Mouse (Mus musculus) forebrain, embryonic 14.5 days (tissue): ENCODE measurements around the gene Ltbp1. TPM values are rescaled to one million over a fixed set of nuclear protein-coding genes. Genes with fewer than 3 reads are reported as not detected.

Source experiments
- ATAC-seq: fragments of 200-750 bp; cut with Nextera tagmentation; 2 replicates; pipeline ENCODE4 v1.8.0; 2017; ENCODE audit warnings: mild to moderate bottlenecking, moderate library complexity
- DNase-seq: peaks from one replicate; pipeline ENCODE4 v3.0.0-alpha.2; 2015; ENCODE audit warnings: low spot score
- H3K27ac ChIP-seq: fragments of 300-500 bp; sonication (generic); 2 replicates; pipeline ENCODE4 v1.5.1; 2014; ENCODE audit warnings: low read depth, mild to moderate bottlenecking, control low read depth, low read length, moderate library complexity
- H3K27me3 ChIP-seq: fragments of 300-500 bp; sonication (generic); replicated peaks from 2 replicates; pipeline ENCODE4 v1.6.1; 2014; ENCODE audit warnings: low read length, control low read depth, mixed read lengths; ENCODE audit not compliant: control insufficient read depth, insufficient read depth
- H3K36me3 ChIP-seq: fragments of 300-500 bp; sonication (generic); 2 replicates; pipeline ENCODE4 v1.6.1; 2014; ENCODE audit warnings: low read length, control low read depth; ENCODE audit not compliant: control insufficient read depth, insufficient read depth
- H3K4me1 ChIP-seq: fragments of 300-500 bp; sonication (generic); 2 replicates; pipeline ENCODE4 v1.6.1; 2014; ENCODE audit warnings: antibody characterized with exemption, low read length, control low read depth; ENCODE audit not compliant: control insufficient read depth, insufficient read depth
- H3K4me2 ChIP-seq: fragments of 300-500 bp; sonication (generic); 2 replicates; pipeline ENCODE4 v1.6.1; 2014; ENCODE audit warnings: mild to moderate bottlenecking, control low read depth, low read length
- H3K4me3 ChIP-seq: fragments of 300-500 bp; sonication (generic); 2 replicates; pipeline ENCODE4 v1.5.1; 2014; ENCODE audit warnings: low read depth, low read length, control low read depth
- H3K9ac ChIP-seq: fragments of 300-500 bp; sonication (generic); 2 replicates; pipeline ENCODE4 v1.6.1; 2014; ENCODE audit warnings: mild to moderate bottlenecking, low read length, control low read depth, moderate library complexity
- H3K9me3 ChIP-seq: fragments of 300-500 bp; sonication (generic); replicated peaks from 2 replicates; pipeline ENCODE4 v1.6.1; 2016; ENCODE audit warnings: low read length, control low read depth, mixed read lengths; ENCODE audit not compliant: control insufficient read depth
- WGBS: fragments of 180-500 bp; shearing (Covaris S2); extraction: QIAGEN DNeasy Blood & Tissue Kit; methylation state at CpG from one replicate; pipeline ENCODE4 v1.1.7; 2014; 5-methylcytosine and 5-hydroxymethylcytosine counted together
- polyA plus RNA-seq: library from polyadenylated mRNA; unstranded; fragments of >200 nt; fragmentation: Nextera tagmentation; extraction: Ambion mirVana; gene quantifications from 2 replicates; pipeline ENCODE4 v1.2.1, GENCODE M21; 2014

The Ltbp1 gene
- polyA plus RNA-seq, 1 experiment from 2014 or later, result 4.5 TPM

DNA sequence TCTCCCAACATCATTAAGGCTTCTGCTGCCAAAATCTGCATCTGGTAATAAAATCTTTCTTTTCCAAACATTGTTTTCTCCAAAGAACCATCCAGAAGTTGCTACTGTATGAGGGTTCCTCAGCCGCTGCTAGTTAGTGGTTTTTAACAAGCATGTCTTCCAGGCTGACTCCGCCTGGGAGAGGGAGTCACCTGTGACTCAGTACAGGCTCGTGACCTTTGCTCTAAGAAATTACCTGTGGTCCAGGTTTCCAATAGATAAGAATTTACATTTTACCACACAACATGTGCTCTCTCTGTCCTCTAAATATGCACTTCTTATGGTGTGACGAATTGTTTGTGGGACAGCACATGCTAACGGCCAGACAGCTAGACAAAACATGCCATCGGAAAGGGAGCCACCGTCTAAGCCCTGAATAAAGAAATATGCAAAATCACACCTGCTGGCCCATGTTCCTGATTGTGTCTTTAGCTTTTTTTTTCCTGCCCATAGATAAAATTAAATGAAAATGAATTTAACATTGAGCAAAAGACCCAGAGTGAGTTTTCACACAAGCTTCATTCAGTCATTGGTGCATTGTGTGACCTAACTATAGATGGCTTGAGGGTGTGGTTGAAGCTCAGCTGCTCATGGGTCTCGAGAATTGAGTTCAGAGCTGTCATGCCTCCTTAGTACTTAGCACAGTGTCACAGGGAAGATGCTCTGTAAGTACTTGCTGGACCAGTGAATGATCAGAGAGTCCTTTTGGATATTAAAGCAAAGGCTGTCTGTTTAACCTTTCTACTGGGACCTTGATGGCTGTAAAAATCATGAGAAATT lies 29.0 kb upstream of the Ltbp1 start:
- H3K4me1 ChIP-seq, result no peaks in the 10 kb centered on the region
- H3K36me3 ChIP-seq, result no peaks in the 10 kb centered on the region
- no peak overlapping the region for H3K9ac ChIP-seq
- H3K4me3 ChIP-seq, result no peak overlapping the region
- no peaks in the 10 kb centered on the region for H3K27me3 ChIP-seq
- ATAC-seq (peak; percentile 64; the same call in 1 of the 2 replicates), DNase-seq (peak; percentile 22)
- 56% methylated on average over 8 of the region's 8 CpGs for WGBS
- H3K4me2 ChIP-seq, result no peak overlapping the region
- no peaks in the 10 kb centered on the region for H3K9me3 ChIP-seq
- H3K27ac ChIP-seq, result no peak overlapping the region

DNA sequence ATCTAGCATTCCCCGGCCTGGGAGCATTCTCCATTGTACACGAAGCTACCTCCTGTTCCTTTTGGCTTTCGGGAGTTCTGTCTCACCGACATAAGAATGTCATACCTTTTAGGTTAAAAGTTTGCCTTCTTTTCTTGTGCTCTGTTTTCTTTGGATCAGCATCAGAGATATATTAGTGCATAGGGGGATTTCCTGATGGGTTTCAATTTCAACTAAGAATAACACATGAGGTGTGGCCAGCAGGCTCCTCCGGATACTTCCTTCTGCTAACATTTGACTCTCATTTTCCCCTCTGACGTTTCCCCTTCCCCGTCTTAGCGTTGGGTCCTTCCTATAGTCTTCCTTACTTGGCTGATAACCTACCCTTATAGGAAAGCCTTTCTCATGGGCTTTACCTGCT lies 25.6 kb upstream of the Ltbp1 start:
- WGBS, result 92% methylated on average over 8 of the region's 8 CpGs
- Histone ChIP-seq H3K4me2 (no peak overlapping the region), H3K36me3 (no peaks in the 10 kb centered on the region), H3K4me1 (no peaks in the 10 kb centered on the region), H3K9me3 (no peaks in the 10 kb centered on the region), H3K4me3 (no peak overlapping the region), H3K9ac (no peak overlapping the region), H3K27ac (no peak overlapping the region), H3K27me3 (no peaks in the 10 kb centered on the region)
- no peak for DNase-seq
- no peak for ATAC-seq

GRCm38 (mm10) chr17:74981703-74982102 lies 23.7 kb upstream of the Ltbp1 start:
- H3K9me3 ChIP-seq, result no peaks in the 10 kb centered on the region
- 86% methylated on average over 5 of the region's 5 CpGs for WGBS
- H3K27ac ChIP-seq, result no peak overlapping the region
- H3K27me3 ChIP-seq, result no peaks in the 10 kb centered on the region
- no peak for ATAC-seq
- DNase-seq, result no peak
- no peak overlapping the region for H3K9ac ChIP-seq
- H3K4me1 ChIP-seq, result no peaks in the 10 kb centered on the region
- H3K4me3 ChIP-seq, result no peak overlapping the region
- H3K36me3 ChIP-seq, result no peaks in the 10 kb centered on the region
- no peak overlapping the region for H3K4me2 ChIP-seq

DNA sequence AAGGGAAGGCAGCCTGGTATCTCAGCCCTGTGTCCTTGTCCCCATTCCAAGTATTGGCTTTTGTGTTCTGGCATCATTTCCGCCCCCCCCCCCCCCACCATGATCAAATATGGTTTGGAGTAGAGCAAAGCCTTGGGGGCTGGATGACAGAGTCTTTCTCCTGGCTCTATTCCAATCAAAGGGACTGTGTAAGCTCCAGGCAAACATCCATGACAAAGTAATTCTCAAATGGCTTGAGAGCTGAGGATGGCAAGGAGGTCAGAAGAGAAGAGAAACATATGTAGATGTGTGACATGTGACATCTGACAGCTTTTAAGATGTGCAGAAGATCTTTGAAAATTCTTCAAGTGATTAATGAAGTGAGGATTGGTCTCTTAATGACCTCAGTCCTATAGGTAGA lies 22.5 kb upstream of the Ltbp1 start:
- Histone ChIP-seq H3K36me3 (no peaks in the 10 kb centered on the region), H3K27ac (no peak overlapping the region), H3K9ac (no peak overlapping the region), H3K9me3 (no peaks in the 10 kb centered on the region), H3K27me3 (no peaks in the 10 kb centered on the region), H3K4me3 (no peak overlapping the region), H3K4me1 (no peaks in the 10 kb centered on the region), H3K4me2 (no peak overlapping the region)
- ATAC-seq (no peak), DNase-seq (no peak)
- 82% methylated on average over 1 of the region's 1 CpGs for WGBS

- DNase-seq (no peak), ATAC-seq (no peak)
- Histone ChIP-seq H3K27me3 (no peaks in the 10 kb centered on the region), H3K4me1 (no peaks in the 10 kb centered on the region), H3K9ac (no peak overlapping the region), H3K9me3 (no peaks in the 10 kb centered on the region), H3K4me2 (no peak overlapping the region), H3K4me3 (no peak overlapping the region), H3K36me3 (no peaks in the 10 kb centered on the region), H3K27ac (no peak overlapping the region)
- WGBS, result 87% methylated on average over 1 of the region's 1 CpGs
Measured at GRCm38 (mm10) chr17:74984071-74984470, 21.3 kb upstream of the Ltbp1 start.

- Histone ChIP-seq H3K4me3 (no peak overlapping the region), H3K27me3 (no peaks in the 10 kb centered on the region), H3K9me3 (no peaks in the 10 kb centered on the region), H3K36me3 (no peaks in the 10 kb centered on the region), H3K4me1 (no peaks in the 10 kb centered on the region), H3K27ac (no peak overlapping the region), H3K9ac (no peak overlapping the region), H3K4me2 (no peak overlapping the region)
- DNase-seq, result no peak
- ATAC-seq, result no peak
Measured at GRCm38 (mm10) chr17:74984681-74985080, 20.7 kb upstream of the Ltbp1 start.

- 76% methylated on average over 1 of the region's 1 CpGs for WGBS
- no peak for ATAC-seq
- no peak overlapping the region for H3K4me3 ChIP-seq
- H3K27ac ChIP-seq, result no peak overlapping the region
- no peaks in the 10 kb centered on the region for H3K36me3 ChIP-seq
- no peaks in the 10 kb centered on the region for H3K9me3 ChIP-seq
- no peak for DNase-seq
- H3K27me3 ChIP-seq, result no peaks in the 10 kb centered on the region
- H3K4me1 ChIP-seq, result no peaks in the 10 kb centered on the region
- no peak overlapping the region for H3K4me2 ChIP-seq
- no peak overlapping the region for H3K9ac ChIP-seq
Measured at GRCm38 (mm10) chr17:74987067-74987466, 18.3 kb upstream of the Ltbp1 start.

DNA sequence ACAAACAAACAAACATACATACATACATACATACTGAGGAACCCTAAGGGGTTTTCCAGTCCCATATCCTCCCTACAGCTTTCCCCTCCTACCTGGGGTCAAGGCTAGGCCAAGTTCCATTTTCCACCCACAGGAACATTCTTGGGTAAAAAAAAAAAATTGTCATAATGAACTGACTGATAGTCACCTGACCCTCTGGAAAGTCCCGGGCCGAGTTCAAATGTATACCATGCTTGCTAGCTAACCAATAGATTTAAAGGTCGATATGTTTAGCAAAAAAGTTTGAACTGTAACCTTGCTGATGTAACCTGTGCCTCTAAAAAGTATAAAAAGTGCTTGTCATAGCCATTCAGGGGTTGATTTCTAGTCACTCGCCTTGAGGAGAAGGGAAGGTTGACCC lies 15.7 kb upstream of the Ltbp1 start:
- no peaks in the 10 kb centered on the region for H3K27me3 ChIP-seq
- H3K4me3 ChIP-seq, result no peak overlapping the region
- no peak overlapping the region for H3K27ac ChIP-seq
- H3K4me1 ChIP-seq, result peaks cover 4% of the 10 kb centered on the region
- ATAC-seq (no peak), DNase-seq (no peak)
- no peak overlapping the region for H3K9ac ChIP-seq
- no peaks in the 10 kb centered on the region for H3K9me3 ChIP-seq
- no peak overlapping the region for H3K4me2 ChIP-seq
- 91% methylated on average over 4 of the region's 4 CpGs for WGBS
- H3K36me3 ChIP-seq, result no peaks in the 10 kb centered on the region

GRCm38 (mm10) chr17:74990561-74990960 lies 14.8 kb upstream of the Ltbp1 start:
- Histone ChIP-seq H3K4me1 (peaks cover 7% of the 10 kb centered on the region), H3K4me2 (no peak overlapping the region), H3K36me3 (no peaks in the 10 kb centered on the region), H3K4me3 (no peak overlapping the region), H3K9me3 (no peaks in the 10 kb centered on the region), H3K27ac (no peak overlapping the region), H3K27me3 (no peaks in the 10 kb centered on the region), H3K9ac (no peak overlapping the region)
- WGBS, result 67% methylated on average over 3 of the region's 3 CpGs
- no peak for DNase-seq
- ATAC-seq, result no peak
